Comparison of ENCODE assay signal across 8 mouse cellular contexts in the genomic region with DNA sequence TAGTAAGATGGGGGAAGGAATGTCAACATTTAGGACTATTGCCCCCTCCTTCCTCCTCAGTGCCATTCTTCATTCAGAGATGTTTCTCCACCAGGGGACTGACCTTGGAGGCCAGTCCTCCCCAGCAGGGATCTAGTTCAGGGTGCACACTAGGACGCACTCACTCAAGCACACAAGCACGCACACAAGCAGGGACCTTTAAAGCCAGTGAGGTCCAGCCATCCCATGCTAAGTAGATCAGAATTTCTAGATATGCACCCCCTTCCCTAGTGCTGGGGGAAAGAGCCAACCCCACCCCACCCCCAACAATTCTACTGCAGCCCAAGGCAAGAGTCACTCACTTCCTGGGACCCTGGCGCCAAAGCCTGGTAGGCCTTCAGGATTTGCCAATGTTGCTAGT.
A peak's percentile ranks its signal among the peaks of the same experiment; 100 is the strongest.
DNase-seq lines count a peak whose midpoint lies in the region; ATAC-seq and TF ChIP-seq lines count a peak whose summit lies in the region.
"Not testable (repeated sequence)": the region's sequence is repeated elsewhere in the genome, so short reads cannot be mapped to it uniquely, and the experiment has no call there.

No protein-coding gene starts in this region.

- H3K4me2 ChIP-seq in hindbrain, embryonic 14.5 days (replicated peaks); neural tube, embryonic 12.5 days (replicated peaks): not testable (repeated sequence)

- H3K27me3 ChIP-seq in hindbrain, embryonic 14.5 days (ENCODE audit: control insufficient read depth, insufficient read depth, low read length); kidney, adult 2 months (replicated peaks; ENCODE audit: control insufficient read depth, insufficient read depth, low read length); neural tube, embryonic 12.5 days (replicated peaks): not testable (repeated sequence)

- H3K36me3 ChIP-seq in hindbrain, embryonic 14.5 days (replicated peaks; ENCODE audit: control insufficient read depth, insufficient read depth); kidney, adult 2 months (ENCODE audit: control insufficient read depth, insufficient read depth, low read length); neural tube, embryonic 12.5 days: not testable (repeated sequence)

- TF ChIP-seq POLR2A in kidney, adult 2 months (IDR thresholded peaks at IDR 0.05; ENCODE audit: low read depth, low read length) = not testable (repeated sequence)

- not testable (repeated sequence) for H3K4me3 ChIP-seq in hindbrain, embryonic 14.5 days (replicated peaks; ENCODE audit: low read length); kidney, adult 2 months (ENCODE audit: insufficient read depth, low read depth, low read length); layer of hippocampus, adult 2 months; neural tube, embryonic 12.5 days

- TF ChIP-seq CTCF in kidney, adult 2 months (conservative IDR thresholded peaks at IDR 0.05; ENCODE audit: insufficient read depth, insufficient read length, low read depth, low read length) = not testable (repeated sequence)
- peak; percentile 53 for TF ChIP-seq CTCF in layer of hippocampus, adult 2 months (conservative IDR thresholded peaks at IDR 0.05)

- DNase-seq in cerebellum, adult 9-11 months = peak; percentile 11
- DNase-seq in gastrocnemius, postnatal 4 days (ENCODE audit: low spot score in 2 of 2) = peak; percentile 12 to 23
- not testable (repeated sequence) for DNase-seq in hindbrain, embryonic 14.5 days (ENCODE audit: low spot score); layer of hippocampus, adult 2 months (ENCODE audit: low spot score in 2 of 2)
- peak; percentile 37 for DNase-seq in kidney, adult 2 months
- DNase-seq in lung, postnatal 4 days = peak; percentile 30 to 46
- peak; percentile 0 for DNase-seq in thymus, postnatal 0 days (ENCODE audit: low spot score)

- not testable (repeated sequence) for H3K27ac ChIP-seq in hindbrain, embryonic 14.5 days; kidney, adult 2 months (ENCODE audit: insufficient read depth, low read depth, low read length); layer of hippocampus, adult 2 months; neural tube, embryonic 12.5 days

- H3K4me1 ChIP-seq in hindbrain, embryonic 14.5 days (replicated peaks; ENCODE audit: control insufficient read depth, insufficient read depth, low read length); kidney, adult 2 months (ENCODE audit: control insufficient read depth, insufficient read depth, low read length); neural tube, embryonic 12.5 days: not testable (repeated sequence)

- H3K9ac ChIP-seq in hindbrain, embryonic 14.5 days; neural tube, embryonic 12.5 days: not testable (repeated sequence)

- ATAC-seq in hindbrain, embryonic 14.5 days (ENCODE audit: low FRiP score) = peak; percentile 79; the same call in 1 of the 2 replicates
- ATAC-seq in neural tube, embryonic 12.5 days (ENCODE audit: low FRiP score, low read depth) = peak; percentile 82; the same call in 1 of the 2 replicates

- WGBS in hindbrain, embryonic 14.5 days = 80% methylated on average over 1 of the region's 3 CpGs
- WGBS in kidney, adult 2 months = 72% methylated on average over 2 of the region's 3 CpGs
- WGBS in neural tube, embryonic 12.5 days = 85% methylated on average over 3 of the region's 3 CpGs

- not testable (repeated sequence) for H3K9me3 ChIP-seq in hindbrain, embryonic 14.5 days (ENCODE audit: control insufficient read depth, low read length); neural tube, embryonic 12.5 days
